Mouse (Mus musculus): ENCODE measurements around the gene Ppp3cb. TPM values are rescaled to one million over a fixed set of nuclear protein-coding genes. Genes with fewer than 3 reads are reported as not detected.
A peak's percentile ranks its signal among the peaks of the same experiment; 100 is the strongest.

The Ppp3cb gene
- polyA plus RNA-seq, 1 experiment from 2014 or later: 89.0 TPM

DNA sequence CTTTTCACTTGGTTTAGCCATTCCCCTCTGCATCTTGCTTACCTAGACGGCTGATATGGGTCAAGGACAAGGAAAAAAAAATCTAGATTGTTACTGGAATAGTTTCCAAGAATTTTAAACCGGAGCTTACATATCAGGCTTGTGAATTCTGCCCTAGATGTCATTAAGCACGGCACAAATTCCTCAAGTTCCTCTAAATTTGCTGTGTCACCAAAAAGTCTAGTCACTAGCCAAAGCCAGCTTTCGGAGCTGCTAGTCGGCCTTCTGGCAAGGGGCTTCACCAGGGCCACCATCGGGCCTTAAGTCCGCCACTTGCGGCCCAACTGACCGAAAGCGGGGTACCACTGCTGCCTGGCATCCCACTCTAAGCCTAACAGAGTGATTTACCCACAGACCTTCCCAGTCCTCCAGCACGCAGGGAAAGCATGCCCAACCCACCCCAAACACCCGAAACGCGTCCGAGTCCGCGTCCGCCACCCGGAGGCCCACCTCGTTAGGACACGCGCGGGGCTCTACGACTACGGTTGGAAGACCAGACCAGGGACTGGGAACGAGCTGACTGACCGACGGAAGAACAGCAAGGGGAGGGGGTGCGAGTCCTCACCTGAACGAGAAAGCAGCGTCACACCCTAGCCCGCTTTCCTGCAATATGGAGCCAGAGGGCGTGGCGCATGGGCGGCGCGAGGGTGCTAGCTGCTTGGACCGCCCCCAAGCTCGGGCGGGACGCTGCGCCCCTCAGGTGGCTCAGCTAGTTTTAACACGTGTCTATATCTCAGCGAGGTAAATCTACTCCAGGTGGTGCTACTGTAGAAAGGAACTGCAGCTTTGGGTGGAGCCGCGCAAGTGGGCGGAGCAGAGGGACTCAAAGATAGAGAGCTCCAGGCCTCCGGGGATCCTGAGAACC lies 66.8 kb downstream of the Ppp3cb start, which contains the start of gene Anxa7:
Anxa7 (minus strand) TSS at position 843 of the 904 bp plus-strand sequence.
- Histone ChIP-seq H3K9me3 (no peaks in the 10 kb centered on the region), H3K4me3 (peak within 1 kb of the TSS; percentile 54), H3K27ac (replicated peaks) (no peak within 1 kb of the TSS), H3K4me2 (replicated peaks) (peak within 1 kb of the TSS; percentile 74), H3K27me3 (no peaks in the 10 kb centered on the region), H3K4me1 (peaks cover 10% of the 10 kb centered on the region), H3K9ac (replicated peaks) (peak within 1 kb of the TSS; percentile 50), H3K36me3 (0 out of 2 replicates have a peak, but pooled peaks cover 3% of the 10 kb centered on the region)
- peak; percentile 85 for ATAC-seq (replicated peaks)
- WGBS: 2% methylated on average over 48 of the region's 48 CpGs

DNA sequence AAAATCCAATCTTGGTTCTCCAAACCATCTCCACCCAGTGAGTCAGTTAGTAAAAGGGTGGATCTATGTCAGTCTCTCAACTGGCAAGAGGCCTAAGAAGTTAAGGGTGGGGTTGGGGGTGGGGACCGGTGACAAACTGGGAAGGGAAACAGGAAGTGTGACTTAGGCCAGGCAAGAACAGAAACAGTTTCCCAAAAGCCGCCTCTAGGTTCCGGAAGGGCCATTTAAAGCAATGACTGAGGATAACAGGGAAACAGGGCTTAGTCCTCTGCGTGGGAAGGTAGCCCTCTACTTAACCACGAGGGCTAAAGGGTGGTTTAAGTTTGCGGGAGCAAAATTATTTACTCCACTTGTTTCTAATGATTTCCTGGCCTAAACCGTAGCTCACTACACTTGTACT lies 67.6 kb downstream of the Ppp3cb start:
- Histone ChIP-seq H3K27ac (replicated peaks) (no peak overlapping the region), H3K9ac (replicated peaks) (no peak overlapping the region), H3K4me1 (peaks cover 10% of the 10 kb centered on the region), H3K36me3 (no peaks in the 10 kb centered on the region), H3K9me3 (no peaks in the 10 kb centered on the region), H3K4me2 (replicated peaks) (peak overlapping the region; percentile 74), H3K27me3 (no peaks in the 10 kb centered on the region), H3K4me3 (peak overlapping the region; percentile 54; the same call in 1 of the 2 replicates)
- 32% methylated on average over 7 of the region's 7 CpGs for WGBS
- no peak for ATAC-seq (replicated peaks)

DNA sequence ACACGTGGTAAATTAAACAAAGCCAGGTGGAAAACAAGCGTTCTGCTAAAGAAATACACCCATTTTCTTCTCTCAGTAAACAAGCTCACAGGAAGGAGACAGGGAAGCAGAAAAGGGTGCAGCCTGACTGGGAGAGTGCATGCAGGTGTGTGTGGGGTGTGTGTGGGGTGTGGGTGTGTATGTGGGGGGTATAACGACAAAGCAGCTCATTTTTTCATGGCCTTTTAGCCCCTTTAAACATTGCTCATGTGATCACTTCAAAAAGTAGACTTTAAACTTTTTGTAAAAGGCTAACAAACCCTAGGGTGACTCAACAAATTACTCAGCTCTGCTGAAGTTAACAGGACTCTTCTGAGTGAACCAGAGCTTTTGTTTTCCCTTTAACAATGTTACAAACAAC lies 68.0 kb downstream of the Ppp3cb start:
- no peaks in the 10 kb centered on the region for H3K36me3 ChIP-seq
- ATAC-seq (replicated peaks): no peak
- H3K27ac ChIP-seq (replicated peaks): no peak overlapping the region
- 51% methylated on average over 3 of the region's 3 CpGs for WGBS
- H3K4me1 ChIP-seq: peaks cover 10% of the 10 kb centered on the region
- H3K9ac ChIP-seq (replicated peaks): no peak overlapping the region
- H3K27me3 ChIP-seq: no peaks in the 10 kb centered on the region
- no peak overlapping the region for H3K4me3 ChIP-seq
- H3K4me2 ChIP-seq (replicated peaks): 0 out of 2 replicates have a peak overlapping the region, but pooled peaks have one; percentile 74
- H3K9me3 ChIP-seq: no peaks in the 10 kb centered on the region

DNA sequence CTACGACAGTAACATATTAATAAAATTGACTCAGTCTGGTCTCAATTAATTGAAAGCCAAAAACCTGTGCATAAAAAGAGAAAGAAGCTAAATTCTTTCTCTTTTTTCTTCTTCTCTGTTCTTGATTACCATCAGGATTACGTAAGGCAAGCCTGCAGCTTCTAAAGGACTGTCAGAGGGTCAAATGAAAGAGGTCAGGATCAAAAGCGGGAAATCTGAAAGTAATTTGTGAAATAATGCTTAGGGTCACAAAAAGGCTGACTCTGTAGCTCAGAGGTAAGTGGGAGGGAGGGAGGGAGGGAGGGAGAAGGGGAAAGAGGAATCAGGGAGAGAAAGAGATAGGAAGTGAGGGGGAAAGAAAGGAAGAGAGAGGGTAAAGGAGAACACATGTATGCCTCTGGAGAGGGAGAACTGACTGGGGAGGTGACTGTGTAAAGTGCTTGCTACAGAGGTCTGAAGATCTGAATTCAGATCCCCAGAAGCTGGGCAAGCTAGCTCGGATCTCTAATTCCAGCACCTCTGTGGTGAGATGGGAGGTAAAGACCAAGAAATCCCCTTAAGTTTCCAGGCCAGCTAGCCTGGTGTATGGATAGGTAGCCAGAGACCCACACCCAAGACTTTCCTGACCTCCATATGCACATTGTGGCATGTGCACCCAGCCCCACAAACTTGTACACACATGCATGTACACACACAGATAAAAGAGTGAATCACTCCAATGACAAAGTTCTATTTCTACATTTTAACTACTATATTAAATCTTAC lies 68.9 kb downstream of the Ppp3cb start:
- no peaks in the 10 kb centered on the region for H3K27me3 ChIP-seq
- 49% methylated on average over 4 of the region's 4 CpGs for WGBS
- H3K36me3 ChIP-seq: no peaks in the 10 kb centered on the region
- no peak for ATAC-seq (replicated peaks)
- H3K4me2 ChIP-seq (replicated peaks): no peak overlapping the region
- H3K9me3 ChIP-seq: no peaks in the 10 kb centered on the region
- no peak overlapping the region for H3K9ac ChIP-seq (replicated peaks)
- peaks cover 10% of the 10 kb centered on the region for H3K4me1 ChIP-seq
- no peak overlapping the region for H3K4me3 ChIP-seq
- H3K27ac ChIP-seq (replicated peaks): no peak overlapping the region

DNA sequence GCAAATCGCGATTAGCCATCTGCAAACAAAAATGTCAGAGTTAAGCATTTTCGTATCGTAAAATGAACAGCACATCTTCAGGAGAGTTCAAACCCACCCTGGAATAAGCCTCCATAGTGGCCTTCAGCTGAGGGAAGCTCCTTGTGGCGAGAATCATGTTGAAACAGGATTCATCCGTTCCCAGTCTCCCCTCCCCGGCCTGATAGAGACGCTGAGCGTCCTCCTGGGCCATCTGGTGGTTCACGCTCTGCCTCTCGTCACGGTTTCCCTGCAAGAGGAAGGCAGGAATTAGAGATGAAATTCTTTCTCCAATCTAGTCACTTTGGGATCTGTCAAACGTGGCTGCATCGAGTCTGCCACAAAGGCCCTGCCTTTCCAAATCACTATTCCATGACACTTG lies 86.2 kb downstream of the Ppp3cb start:
- 84% methylated on average over 14 of the region's 14 CpGs for WGBS
- Histone ChIP-seq H3K4me1 (no peaks in the 10 kb centered on the region), H3K9ac (replicated peaks) (no peak overlapping the region), H3K9me3 (no peaks in the 10 kb centered on the region), H3K27me3 (no peaks in the 10 kb centered on the region), H3K4me3 (no peak overlapping the region), H3K27ac (replicated peaks) (no peak overlapping the region), H3K36me3 (peaks cover 12% of the 10 kb centered on the region; the same call in 1 of the 2 replicates), H3K4me2 (replicated peaks) (no peak overlapping the region)
- ATAC-seq (replicated peaks): no peak

DNA sequence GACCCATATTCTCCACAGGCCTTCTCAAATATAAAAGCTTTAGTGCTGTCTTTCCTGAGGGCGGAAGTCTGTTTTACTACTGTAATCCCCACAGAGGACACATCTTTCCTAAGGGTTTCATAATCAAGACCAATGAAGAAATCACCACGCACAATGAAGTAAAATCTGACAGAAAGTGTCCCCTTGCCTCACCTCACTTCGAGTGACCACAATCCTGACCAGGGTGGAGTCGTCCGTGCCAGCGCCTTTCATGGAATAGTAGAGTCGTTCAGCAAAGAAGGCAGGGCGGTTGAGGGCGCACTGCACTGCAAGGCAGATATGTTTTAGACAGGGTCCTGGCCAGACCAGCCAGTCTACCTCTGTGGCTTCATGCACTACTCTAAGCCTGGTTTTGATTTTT lies 88.0 kb downstream of the Ppp3cb start:
- Histone ChIP-seq H3K27me3 (no peaks in the 10 kb centered on the region), H3K4me3 (no peak overlapping the region), H3K36me3 (peaks cover 7% of the 10 kb centered on the region; the same call in 1 of the 2 replicates), H3K4me1 (no peaks in the 10 kb centered on the region), H3K9ac (replicated peaks) (no peak overlapping the region), H3K27ac (replicated peaks) (no peak overlapping the region), H3K9me3 (no peaks in the 10 kb centered on the region), H3K4me2 (replicated peaks) (no peak overlapping the region)
- ATAC-seq (replicated peaks): no peak
- WGBS: 96% methylated on average over 9 of the region's 9 CpGs

DNA sequence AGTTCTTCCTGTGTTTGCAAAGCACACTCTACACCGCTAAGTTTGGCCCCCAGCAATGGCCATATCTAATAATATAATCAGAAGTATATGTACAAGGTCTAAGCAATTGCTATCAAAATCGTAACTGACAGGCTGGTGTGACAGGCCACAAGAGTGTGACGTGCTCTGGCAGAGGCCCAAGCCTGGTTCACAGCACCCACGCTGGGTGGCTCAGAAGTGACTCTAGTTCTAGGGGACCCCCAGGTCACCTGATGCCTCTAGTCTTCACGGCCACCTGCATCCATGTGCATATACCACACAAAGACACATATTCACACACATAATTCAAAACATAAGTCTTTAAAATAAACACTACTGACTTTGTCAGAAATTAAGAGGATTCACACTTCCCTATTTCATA lies 93.4 kb downstream of the Ppp3cb start:
- 92% methylated on average over 5 of the region's 5 CpGs for WGBS
- ATAC-seq (replicated peaks): no peak

DNA sequence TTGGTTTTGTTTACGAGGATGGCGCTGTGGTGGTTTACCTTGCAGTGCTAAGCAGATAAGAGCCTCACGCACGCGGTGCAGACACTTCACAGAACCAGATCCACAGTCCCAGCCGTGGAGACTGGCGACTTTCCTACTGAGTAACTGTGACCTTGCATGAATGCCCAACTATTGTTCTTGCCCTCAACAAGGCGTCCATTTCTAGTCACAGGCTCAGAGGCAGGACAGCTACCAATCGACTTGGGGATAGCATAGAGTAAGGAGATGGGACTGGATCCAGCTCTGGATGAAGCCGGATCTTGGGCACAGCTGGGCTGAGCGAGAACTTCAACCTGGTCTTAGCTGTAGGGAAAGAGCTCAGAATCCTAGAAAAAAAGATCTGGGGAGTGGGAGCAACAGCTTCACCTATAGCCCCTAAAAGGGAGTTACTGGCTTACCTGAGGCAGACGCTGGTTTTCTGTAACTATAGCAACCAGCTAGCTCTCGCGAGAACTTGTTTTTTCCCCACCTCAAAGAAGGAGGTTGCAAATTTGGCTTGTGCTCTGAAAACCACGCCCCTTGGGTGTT lies 94.5 kb downstream of the Ppp3cb start, which contains the start of gene Cfap70:
Cfap70 (minus strand) TSS at position 462 of the 567 bp plus-strand sequence.
- 1% methylated on average over 15 of the region's 15 CpGs for WGBS
- peak within 1 kb of the TSS; percentile 70 for H3K27ac ChIP-seq (replicated peaks)
- peak within 1 kb of the TSS; percentile 45 for H3K4me2 ChIP-seq (replicated peaks)
- H3K4me1 ChIP-seq: peaks cover 9% of the 10 kb centered on the region; the same call in 1 of the 2 replicates
- peak within 1 kb of the TSS; percentile 40 for H3K4me3 ChIP-seq
- no peaks in the 10 kb centered on the region for H3K36me3 ChIP-seq
- H3K9me3 ChIP-seq: no peaks in the 10 kb centered on the region
- 0 out of 2 replicates have a peak within 1 kb of the TSS, but pooled peaks have one; percentile 17 for H3K9ac ChIP-seq (replicated peaks)
- peak; percentile 65 for ATAC-seq (replicated peaks)
- H3K27me3 ChIP-seq: no peaks in the 10 kb centered on the region

More for the DNA sequence above, 93.4 kb downstream of the Ppp3cb start:
- Histone ChIP-seq H3K36me3 (no peaks in the 10 kb centered on the region), H3K9ac (replicated peaks) (no peak overlapping the region), H3K4me3 (no peak overlapping the region), H3K4me2 (replicated peaks) (no peak overlapping the region), H3K27me3 (no peaks in the 10 kb centered on the region), H3K27ac (replicated peaks) (no peak overlapping the region), H3K4me1 (peaks cover 9% of the 10 kb centered on the region; the same call in 1 of the 2 replicates), H3K9me3 (no peaks in the 10 kb centered on the region)

DNA sequence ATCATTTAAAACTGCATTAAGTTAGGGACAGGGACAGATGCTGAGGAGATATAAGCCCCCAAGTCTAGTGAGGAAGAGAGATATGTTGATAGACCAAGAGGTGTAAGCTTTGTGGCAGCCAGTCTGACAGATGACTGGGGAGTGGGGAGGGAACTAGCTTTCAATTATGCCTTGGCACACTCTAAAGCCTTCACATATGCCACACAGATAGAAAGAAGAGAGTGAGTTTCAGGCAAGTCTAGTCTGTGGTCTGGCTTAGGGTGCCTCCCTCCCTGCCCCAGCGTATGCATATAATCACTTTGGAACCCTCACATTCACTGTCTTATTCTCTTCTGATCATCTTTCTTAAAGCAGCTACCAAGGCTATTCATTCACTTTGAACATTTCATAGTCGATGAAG lies 95.1 kb downstream of the Ppp3cb start:
- peak; percentile 84 for ATAC-seq (replicated peaks)
- Histone ChIP-seq H3K27ac (replicated peaks) (peak overlapping the region; percentile 70), H3K36me3 (no peaks in the 10 kb centered on the region), H3K4me3 (peak overlapping the region; percentile 40), H3K9ac (replicated peaks) (0 out of 2 replicates have a peak overlapping the region, but pooled peaks have one; percentile 17), H3K9me3 (no peaks in the 10 kb centered on the region), H3K4me1 (peaks cover 9% of the 10 kb centered on the region; the same call in 1 of the 2 replicates), H3K4me2 (replicated peaks) (peak overlapping the region; percentile 45), H3K27me3 (no peaks in the 10 kb centered on the region)
- 20% methylated on average over 2 of the region's 2 CpGs for WGBS

All from forebrain, embryonic 15.5 days (tissue).